Mouse (Mus musculus): Measurements from ENCODE around the gene Col4a1.
A peak's percentile ranks its signal among the peaks of the same experiment; 100 is the strongest.

The Col4a1 gene

DNA sequence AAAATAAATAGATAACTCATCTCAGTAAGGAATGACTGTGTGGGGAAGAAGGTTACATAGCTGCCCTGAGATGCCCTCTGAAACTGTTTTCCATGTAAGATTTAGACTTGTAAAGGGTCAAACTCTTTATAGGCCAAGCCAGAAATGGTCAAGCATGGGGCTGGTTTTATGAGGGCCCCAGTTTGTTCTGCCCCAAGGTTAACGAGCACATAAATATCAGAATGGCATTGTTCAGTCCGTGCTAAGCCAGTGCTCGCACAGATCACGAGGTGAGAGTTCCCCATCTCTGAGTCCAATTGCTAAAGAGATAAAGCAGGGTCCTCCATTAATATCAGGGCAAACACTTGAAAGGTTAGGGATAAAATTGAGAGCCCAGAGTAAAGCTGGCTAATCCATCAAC lies 79.6 kb downstream of the Col4a1 start:
- no peak for DNase-seq (ENCODE audit: low read depth, low spot score)

DNA sequence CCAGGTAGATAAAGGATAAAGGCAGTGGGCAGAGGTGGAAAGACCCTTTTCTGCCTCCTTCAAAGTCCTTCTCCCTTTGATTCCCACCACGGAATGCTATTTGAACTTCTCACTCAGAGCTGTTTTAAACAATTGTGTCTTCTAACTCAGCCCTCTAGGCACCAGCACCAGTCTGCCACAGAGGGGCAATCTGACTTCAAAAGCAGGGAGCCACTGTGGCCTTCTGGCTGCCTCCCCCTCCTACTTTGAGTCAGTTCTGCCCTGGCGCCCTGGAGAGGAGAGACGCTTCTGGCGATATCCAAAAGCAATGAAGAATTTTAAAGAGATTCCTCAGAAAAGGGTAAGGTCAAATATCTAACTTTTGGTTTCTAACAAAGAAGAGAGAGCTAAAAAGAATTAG lies 82.3 kb downstream of the Col4a1 start:
- no peak for DNase-seq (ENCODE audit: low read depth, low spot score)

DNA sequence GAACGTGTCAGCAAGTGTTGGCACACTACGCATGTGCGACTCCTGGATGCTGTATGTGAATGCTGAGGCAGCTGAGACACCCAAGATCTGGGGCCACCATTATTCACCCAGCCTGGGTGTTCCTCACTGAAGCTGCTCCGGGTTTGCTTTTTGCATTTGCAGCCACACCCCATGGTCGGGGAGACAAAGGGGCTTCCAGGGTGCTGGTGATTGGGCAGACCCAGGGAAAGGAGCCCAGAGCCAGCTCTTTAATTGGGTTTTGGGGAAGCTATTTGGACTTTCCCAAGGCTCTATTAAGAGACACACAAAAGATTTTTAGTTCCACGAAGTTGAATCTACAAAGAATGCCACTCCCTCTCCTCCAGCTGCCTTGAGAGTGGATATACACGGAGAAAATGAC lies 85.2 kb downstream of the Col4a1 start:
- no peak for DNase-seq (ENCODE audit: low read depth, low spot score)

DNA sequence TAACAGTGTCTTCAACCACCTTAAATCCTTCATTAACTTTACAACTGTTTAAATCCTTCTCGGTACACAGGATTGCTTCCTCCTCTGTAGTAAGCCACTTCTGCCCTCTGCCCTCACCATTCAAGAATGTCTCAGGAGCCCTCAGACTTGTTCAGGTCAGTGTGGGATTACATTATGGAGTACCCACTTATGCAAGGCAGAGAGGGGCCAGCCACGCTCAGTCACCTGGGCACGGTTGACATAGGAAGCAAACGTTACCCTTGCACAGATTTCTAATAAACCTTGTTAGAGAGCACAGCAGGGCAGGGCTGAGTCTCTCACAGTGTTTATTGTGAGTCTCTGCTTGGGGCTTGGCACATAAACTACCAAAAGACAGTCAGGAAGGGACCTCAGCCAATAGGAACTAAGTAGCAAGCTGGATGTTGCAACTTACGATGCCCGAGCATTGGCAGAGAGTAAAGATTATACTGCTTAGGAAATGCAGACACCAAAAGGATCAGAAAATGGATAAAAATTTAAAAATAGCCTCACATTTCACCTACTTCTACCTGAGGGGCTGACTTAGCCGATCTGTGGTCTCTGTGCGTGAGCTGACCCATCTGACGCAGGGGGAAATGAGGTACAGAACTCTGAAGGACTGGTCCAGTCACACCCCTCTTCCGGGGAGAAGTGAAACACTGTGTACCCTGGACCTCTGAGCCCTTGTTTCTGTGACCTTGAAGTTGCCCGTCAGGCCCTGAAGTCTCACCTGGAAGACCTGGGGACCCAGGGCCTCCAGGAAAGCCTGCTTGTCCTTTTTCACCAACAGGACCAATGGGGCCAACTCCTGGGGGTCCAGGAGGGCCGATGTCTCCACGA lies 86.8 kb downstream of the Col4a1 start:
- no peak for DNase-seq (ENCODE audit: low read depth, low spot score)

DNA sequence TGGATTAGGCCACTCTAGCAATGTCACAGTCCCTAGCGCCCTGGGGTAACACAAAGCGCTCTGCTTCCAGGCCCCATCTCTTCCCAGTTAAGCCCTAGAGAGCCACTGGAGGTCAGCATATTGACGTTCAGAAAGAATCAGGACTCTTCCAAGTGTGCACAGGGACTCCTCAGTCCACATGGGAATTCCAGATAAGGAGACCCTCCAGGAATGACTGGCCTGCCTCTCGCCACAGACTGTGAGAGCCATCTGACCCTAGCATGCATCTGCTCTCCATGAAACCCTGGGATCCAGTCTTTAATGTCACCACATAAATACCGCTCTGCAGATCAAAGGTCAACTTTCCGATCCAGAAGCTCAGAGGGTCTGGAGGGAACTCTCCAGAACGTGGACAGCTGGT lies 88.4 kb downstream of the Col4a1 start:
- no peak for DNase-seq (ENCODE audit: low read depth, low spot score)

DNA sequence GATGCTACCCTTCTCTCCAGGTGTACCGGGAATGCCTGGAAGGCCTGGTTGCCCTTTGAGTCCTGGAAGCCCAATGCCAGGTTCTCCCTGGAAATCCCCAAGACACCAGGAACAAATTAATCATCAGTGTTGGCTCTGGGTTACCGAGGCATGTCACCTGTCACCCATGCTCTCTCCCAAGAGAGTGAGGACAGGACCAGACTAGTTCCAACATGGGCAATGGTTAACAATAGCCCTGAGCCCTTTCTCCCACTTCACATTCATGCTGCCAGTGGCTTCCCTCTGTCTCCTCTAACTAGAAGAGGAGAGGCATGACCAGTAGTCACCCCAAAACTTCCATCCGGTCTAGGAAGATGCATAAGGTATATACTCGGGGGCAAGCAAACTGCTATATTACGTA lies 91.3 kb downstream of the Col4a1 start:
- DNase-seq (ENCODE audit: low read depth, low spot score) = no peak

DNA sequence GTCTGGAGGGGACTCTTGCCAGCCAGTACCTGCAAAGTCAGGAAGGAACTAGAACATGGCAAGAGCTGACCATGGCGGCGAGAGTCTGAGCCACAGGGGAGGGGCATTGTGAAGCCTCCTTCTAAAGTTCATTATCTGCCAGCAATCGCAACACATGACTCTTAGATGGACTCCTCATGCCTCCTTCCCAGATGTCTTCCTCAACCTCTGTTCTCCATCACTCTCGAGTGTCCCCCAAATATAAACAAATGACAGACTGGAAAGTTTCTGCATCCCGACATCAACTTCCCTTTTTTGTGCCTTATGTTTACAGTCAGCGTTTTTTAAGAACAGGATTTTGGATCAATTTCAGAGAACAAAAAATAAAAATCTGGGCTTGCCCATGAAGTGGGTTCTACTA lies 93.3 kb downstream of the Col4a1 start:
- no peak for DNase-seq (ENCODE audit: low read depth, low spot score)

DNA sequence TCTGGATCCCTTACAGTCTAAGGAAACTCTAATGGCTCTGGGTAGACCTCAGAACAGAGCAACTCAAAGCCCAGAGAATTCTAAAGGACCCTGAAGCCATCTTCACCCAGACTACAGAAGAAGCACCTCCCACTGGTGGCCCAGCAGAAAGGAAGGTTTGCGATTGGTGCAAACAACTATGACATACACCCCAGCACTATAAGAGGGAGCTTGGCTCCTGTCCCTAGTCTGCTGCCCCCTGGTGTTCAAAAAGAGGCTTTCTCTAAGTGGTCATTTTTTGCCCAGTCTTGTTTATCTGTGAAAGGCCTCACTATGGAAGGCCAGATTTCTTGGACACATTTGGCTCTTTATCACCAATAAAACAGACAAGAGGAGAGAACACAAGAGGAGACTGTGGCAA lies 97.4 kb downstream of the Col4a1 start:
- DNase-seq (ENCODE audit: low read depth, low spot score) = peak; percentile 43

DNA sequence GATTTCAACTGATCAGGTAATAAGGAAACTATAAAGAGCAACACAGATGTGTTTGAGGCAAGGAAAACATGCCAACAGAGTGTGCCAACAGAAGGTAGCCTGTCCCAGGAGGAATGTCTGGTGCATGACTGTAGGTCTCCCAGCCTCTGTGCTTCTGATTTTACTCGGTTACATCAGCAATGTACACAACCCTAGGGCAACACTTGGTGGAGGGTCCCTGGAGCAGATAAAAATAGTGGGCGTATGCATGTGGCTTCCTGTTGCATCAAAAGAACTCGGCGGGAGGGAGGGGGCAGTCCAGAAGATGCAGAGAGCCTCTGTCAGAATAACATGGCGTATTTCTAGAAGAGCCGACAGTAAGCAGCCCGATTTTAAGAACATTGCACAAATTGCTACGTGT lies 106.1 kb downstream of the Col4a1 start:
- DNase-seq (ENCODE audit: low read depth, low spot score) = no peak

DNA sequence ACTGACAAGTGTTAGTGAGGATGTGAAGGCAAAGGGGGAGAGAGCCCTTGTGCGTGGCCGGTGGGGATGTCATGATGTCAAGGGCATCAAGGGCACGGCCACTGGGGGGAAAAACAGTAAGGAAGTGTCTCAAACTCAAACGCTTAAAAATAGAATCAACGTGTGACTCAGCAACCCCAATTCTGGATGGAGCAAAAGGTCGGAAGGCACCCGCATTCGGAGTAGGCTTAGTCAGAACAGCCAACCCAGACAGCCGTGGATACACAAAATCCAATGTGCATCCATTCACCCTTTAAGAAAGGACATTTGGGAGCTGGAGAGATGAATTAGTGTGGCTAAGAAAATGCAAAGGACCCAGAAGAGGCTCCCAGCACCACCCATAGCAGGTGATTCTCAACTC lies 107.1 kb downstream of the Col4a1 start:
- no peak for DNase-seq (ENCODE audit: low read depth, low spot score)

DNA sequence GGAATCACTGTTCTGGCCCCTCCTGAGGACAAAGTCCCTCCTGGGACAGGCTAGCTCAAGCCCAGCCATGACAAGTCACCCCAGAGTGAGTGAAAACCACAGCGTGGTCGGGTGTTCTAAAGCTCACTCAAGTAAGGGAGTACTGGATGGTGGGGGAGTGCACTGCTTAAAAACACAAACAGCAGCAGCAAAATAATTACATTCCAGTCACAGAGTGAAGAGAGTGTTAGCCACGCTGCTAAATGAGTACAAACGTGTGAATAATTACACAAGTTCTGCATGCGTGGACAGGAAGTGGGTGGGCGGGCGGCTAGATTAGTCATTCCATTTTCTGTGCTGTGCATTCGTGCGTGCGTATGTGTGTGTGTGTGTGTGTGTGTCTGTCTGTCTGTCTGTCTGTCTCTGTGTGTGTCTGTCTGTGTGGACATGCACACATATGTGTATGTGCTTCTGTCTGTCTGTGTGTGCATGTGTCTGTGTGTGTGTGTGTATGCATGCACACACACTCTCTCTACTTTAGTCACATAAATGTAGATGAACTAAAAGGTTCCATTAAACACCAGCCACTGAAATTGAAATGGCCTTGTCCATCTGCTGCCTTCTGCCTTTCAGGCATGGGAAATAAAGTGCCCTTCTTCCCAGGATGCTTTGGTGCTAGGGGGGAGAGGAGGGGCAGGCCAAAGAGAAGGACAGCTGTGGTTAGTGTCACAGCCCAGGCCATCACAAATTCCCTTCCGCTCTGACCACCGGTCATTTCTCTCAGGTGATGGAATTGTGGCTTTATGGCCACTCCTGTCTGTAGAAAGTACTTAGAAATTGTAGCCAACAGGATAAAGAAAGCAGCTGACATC lies 109.1 kb downstream of the Col4a1 start:
- peak; percentile 24 for DNase-seq (ENCODE audit: low read depth, low spot score)

DNA sequence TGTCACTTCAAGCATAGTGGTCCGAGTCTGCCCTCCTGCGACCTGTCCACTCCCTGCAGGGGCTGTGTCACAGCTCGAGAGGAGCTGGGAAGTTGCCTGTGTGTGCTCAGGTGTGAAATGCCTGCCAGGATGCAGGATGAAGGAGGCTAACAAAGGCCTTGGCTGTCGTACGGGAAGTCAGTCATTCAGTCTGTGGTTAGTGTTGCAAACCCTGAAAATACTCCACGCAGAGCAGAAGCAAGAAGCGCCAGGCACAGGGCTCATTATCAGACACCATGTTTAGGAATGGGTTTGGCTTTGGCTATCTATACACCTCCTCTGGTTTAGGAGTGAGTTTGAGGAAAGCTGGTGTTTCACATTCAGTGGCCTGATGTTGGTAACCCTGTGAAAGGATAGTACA lies 114.0 kb downstream of the Col4a1 start:
- no peak for DNase-seq (ENCODE audit: low read depth, low spot score)

DNA sequence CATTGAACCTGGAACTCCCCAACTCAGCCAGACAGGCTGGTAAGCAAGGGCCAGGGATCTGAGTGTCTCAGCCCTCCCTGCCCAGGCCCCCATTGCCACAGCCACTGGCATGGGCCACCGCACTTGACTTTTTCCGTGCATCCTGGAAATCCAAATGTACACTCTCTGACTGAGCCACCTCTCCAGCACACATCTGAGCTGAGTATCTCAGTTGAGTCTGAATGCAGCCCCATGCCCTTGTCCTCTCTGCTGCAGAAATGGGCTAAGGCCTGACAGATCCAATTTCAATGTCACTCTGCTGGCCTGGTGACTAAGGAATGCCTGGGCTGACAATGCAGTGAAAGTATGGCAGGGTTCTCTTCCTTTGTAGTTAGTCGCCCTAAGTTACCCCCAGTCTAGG lies 114.6 kb downstream of the Col4a1 start:
- DNase-seq (ENCODE audit: low read depth, low spot score) = no peak

DNA sequence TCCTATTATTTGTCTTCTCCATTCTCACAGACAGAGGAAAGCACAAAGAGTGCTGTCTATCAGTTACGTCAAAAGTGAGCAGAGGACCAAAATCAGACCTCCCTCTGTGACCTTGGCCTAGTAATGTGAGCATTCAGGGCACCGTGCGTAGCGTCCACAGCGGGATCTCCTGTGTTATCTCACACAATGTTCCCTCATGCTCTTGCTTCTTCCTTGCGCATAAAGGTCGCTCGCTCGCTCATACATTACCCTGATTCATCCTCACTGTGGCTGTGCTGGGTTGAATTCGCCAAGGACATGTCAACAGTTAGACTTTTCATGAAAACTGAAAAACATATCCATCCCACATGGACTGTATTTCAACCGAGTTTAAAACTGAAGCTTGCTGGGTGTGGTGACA lies 115.4 kb downstream of the Col4a1 start:
- no peak for DNase-seq (ENCODE audit: low read depth, low spot score)

DNA sequence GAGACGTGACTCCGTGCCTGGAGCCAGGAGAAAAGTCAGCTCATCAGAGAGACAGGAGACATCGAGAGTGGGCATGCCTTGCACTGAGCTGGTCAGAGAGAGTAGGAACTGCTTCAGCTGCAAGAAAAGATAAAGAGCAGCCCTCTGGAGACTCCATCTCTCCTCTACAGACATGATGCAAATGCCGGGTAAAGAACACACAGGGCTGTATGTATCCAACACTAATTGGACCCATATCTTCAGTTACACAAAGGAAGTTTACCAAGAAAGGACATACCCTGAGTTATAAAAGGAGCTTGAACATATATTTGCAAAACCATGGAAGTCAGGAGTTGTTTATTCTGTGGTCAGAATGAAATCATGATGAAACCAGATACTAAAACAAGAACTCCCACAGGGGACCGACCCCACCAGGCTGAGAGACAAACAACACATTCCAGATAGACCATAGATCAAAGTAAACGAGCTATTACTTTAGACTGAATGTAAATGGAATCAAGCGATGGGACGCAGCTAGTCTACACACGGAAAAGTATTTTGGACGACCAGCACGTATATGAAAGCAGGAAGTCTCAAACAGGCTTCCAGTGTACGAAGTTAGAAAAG lies 119.8 kb downstream of the Col4a1 start:
- DNase-seq (ENCODE audit: low read depth, low spot score) = no peak

DNA sequence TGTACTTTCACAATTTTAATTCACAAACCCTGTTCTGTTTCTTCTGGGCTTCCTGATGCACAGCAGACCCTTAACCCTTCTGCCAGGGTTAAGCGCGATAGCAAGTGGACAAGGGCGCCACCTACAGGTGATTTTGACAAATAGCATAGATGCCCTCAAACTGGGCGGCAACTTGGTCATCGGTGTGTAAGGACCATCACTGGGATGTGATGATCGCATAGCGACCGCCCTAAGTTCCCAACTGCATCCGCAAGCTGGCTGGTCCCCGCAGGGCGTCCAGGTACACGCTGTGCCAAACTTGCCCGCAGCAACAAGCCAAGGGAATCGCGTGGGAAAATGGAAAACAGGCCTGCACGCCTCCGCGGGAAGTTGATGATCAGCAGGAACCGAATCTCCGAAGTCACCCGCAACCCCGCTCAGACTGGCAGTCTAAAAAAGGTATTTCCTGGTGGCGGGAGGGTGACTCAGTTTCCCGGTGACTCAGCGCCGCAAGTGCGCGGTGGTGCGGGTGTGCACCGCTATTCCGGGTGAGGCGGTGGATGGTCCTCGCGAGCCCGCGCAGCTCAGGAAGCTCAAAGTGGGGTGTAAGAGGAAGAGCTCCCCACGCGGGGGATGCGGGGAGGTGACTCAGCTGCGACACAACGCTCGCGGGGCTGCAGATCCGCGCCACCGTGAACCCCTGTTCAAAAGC lies 124.9 kb downstream of the Col4a1 start:
- peak; percentile 24 for DNase-seq (ENCODE audit: low read depth, low spot score)

DNA sequence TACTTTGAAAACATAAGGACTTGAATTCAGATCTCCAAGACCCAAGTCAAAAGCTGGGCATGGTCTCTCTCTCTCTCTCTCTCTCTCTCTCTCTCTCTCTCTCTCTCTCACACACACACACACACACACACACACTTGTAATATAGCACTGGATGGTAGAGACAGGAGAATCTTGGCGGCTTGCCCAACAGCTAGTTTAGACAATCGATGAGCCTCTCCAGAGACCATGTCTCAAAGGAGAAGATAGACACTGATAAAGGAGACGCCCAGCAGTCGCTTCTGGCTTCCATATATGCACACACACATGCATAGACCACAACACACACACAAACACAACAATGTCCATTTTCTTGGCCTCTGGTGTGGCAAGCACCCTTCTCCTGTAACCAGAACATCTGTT lies 126.2 kb downstream of the Col4a1 start:
- DNase-seq (ENCODE audit: low read depth, low spot score) = no peak

DNA sequence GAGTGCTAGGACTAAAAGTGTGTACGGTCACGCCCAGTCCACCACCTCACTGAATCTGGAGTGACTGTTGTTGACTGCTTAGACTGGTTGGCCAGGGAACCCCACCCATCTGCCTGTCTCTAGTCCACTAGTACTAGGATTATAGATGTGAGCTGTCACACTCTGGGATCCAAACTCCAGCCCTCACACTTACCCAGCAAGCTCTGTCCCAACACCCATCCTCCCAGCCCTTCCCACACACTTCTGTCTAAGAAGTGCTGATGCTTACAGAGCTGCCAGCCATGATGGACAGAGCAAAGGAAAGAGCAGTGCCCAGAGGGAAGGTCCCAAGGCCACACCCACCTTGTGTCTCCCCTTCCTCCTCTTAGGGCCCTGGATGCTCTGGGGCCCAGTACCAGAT lies 127.0 kb downstream of the Col4a1 start:
- no peak for DNase-seq (ENCODE audit: low read depth, low spot score)

DNA sequence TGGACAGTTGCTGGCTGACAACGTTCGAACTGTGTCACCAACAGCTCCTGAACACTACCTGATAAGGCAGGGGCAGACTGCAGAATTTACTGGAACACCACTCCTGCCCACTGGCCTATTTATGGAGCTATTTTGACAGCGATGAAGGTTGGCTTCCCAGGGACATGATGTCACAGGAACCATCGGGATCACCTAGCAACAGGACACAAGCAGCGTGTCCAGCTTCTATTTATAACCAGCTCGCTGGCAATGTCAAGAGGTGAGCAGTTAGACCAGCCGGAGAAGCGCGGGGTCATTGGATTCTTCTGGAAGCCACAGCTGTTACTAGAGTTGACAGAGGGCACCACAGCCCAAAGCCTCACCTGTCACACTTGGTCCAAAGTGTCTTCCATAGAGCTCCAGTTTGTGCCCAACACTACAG lies 129.0 kb downstream of the Col4a1 start:
- DNase-seq (ENCODE audit: low read depth, low spot score) = no peak

DNA sequence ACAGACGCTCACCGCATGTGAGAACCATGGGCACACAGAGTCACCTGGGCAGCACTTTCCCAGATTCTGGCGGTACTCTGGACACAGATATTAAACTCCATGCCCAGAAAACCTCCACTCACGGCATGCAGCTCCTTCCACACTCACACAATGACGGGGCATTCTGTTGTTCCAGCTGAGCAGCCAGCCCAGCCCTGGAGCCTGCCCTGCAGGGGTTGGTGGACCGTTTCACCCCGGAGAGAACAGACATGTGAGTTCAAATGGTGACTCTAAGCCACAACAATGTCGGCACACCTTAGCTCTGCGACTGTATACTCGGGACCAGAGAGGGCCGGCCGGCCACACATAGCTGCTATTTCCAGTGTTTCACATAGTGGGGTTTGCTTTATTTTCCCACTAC lies 130.0 kb downstream of the Col4a1 start:
- DNase-seq (ENCODE audit: low read depth, low spot score) = no peak

DNA sequence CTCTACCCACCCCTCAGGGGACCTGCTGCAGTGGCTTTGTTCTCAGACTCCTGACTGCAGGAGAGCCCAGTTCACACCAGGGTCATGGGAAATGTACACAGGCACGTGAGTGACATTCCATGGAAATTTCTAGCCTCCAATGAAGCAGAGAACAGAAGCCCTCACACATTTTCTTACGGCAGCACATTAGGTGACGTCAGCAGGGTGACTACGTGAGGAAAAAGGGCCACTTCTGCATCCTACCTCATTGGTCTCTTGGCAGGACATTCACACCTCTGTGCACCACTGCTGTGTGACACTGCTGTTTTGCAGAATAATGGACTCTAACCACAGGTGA lies 130.5 kb downstream of the Col4a1 start:
- DNase-seq (ENCODE audit: low read depth, low spot score) = no peak
